Mouse (Mus musculus): ENCODE measurements around the gene Olfr1086. TPM values are rescaled to one million over a fixed set of nuclear protein-coding genes. Genes with fewer than 3 reads are reported as not detected.
"Not testable (repeated sequence)": the region's sequence is repeated elsewhere in the genome, so short reads cannot be mapped to it uniquely, and the experiment has no call there.

The Olfr1086 gene
- not detected for polyA plus RNA-seq (2017; shearing (Covaris generic))

DNA sequence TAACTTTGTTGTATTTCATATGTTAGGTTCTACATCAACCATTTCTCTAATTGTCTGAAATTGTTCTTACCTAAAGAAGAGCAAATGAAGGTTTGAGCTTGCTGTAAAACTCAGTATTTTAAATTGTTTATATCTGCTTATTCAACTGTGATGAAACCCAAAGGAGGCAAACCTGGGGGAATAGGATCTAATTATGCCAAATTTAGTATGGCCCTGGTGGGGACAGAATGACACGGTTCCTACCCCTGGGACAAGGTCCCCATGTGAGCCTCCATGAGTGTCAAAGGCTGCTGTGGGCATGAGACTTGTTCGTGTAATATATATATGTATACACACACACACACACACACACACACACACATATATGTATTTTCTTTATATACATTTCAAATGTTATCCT lies at the start of gene Olfr1086:
Olfr1086 (minus strand) TSS at position 101 of the 400 bp plus-strand sequence.
- no peak for ATAC-seq

DNA sequence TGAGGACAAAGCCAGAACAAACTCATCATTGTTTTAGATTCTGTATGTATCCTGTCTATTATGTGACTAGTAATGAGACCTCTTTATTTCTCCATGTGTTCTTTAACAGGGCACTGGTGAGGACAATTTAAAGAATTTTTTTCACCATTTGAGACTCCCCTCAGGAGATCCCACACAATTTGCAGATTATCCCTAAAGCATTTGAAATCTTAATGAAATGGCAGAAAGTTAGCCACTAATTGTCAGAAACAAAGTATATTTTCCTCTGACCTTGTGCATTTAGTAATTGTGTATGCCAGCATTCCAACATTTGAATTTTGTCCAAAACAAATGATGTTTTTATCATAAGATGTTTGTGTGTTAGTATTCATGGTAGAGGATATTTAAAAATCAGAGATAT lies 18.4 kb upstream of the Olfr1086 start, which contains the start of gene Olfr1087:
Olfr1087 (minus strand) TSS at position 101 of the 400 bp plus-strand sequence.
- ATAC-seq = no peak

DNA sequence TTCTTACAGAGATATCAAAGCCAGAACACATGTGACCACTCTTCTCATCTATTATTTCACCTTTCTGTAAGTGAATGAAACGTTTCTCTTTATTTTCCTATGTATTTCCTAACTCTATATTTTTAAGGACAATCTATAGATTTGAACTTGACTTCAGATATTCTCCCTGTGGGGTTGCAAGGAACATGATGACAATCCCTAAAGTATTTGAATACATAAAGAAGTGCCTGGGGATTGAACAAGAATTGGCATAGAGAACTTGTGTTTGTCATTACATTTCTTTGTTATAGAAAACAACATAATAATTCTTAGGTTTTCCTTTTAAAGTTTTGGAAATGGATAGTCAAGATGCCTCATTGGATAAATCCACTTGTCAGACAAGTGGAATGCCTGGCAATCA lies 18.0 kb downstream of the Olfr1086 start, which contains the start of gene Olfr1085:
Olfr1085 (minus strand) TSS at position 101 of the 400 bp plus-strand sequence.
- no peak for ATAC-seq

- not testable (repeated sequence) for ATAC-seq
Observed at GRCm38 (mm10) chr2:86639625-86640024, 40.3 kb downstream of the Olfr1086 start, which contains the start of gene Olfr1084. Olfr1084 (minus strand) TSS chr2:86639725.

Other genes starting within 250 kb of the Olfr1086 start
- gene Olfr1065, start 229.5 kb downstream of the Olfr1086 start, polyA plus RNA-seq (2017; shearing (Covaris generic)) = not detected
- not detected for gene Olfr1066, start 223.8 kb downstream of the Olfr1086 start, polyA plus RNA-seq (2017; shearing (Covaris generic))
- not detected for gene Olfr228, start 192.7 kb downstream of the Olfr1086 start, polyA plus RNA-seq (2017; shearing (Covaris generic))
- not detected for gene Olfr1076, start 171.6 kb downstream of the Olfr1086 start, polyA plus RNA-seq (2017; shearing (Covaris generic))
- gene Olfr1079, start 137.6 kb downstream of the Olfr1086 start, polyA plus RNA-seq (2017; shearing (Covaris generic)) = not detected
- gene Olfr1080, start 121.9 kb downstream of the Olfr1086 start, polyA plus RNA-seq (2017; shearing (Covaris generic)) = not detected
- gene Olfr1082, start 81.1 kb downstream of the Olfr1086 start, polyA plus RNA-seq (2017; shearing (Covaris generic)) = not detected
- gene Olfr1084, start 40.4 kb downstream of the Olfr1086 start, polyA plus RNA-seq (2017; shearing (Covaris generic)) = not detected
- gene Olfr1085, start 18.1 kb downstream of the Olfr1086 start, polyA plus RNA-seq (2017; shearing (Covaris generic)) = not detected
- not detected for gene Olfr1087, start 18.3 kb upstream of the Olfr1086 start, polyA plus RNA-seq (2017; shearing (Covaris generic))
- gene Olfr1089, start 53.6 kb upstream of the Olfr1086 start, polyA plus RNA-seq (2017; shearing (Covaris generic)) = not detected
- not detected for gene Olfr1090, start 78.9 kb upstream of the Olfr1086 start, polyA plus RNA-seq (2017; shearing (Covaris generic))
- not detected for gene Olfr1093, start 102.4 kb upstream of the Olfr1086 start, polyA plus RNA-seq (2017; shearing (Covaris generic))
- not detected for gene Olfr141, start 129.9 kb upstream of the Olfr1086 start, polyA plus RNA-seq (2017; shearing (Covaris generic))
- not detected for gene Olfr1094, start 144.6 kb upstream of the Olfr1086 start, polyA plus RNA-seq (2017; shearing (Covaris generic))
- not detected for gene Olfr1095, start 171.6 kb upstream of the Olfr1086 start, polyA plus RNA-seq (2017; shearing (Covaris generic))
- not detected for gene Gm13723, start 194.7 kb upstream of the Olfr1086 start, polyA plus RNA-seq (2017; shearing (Covaris generic))
- not detected for gene Olfr1097, start 212.1 kb upstream of the Olfr1086 start, polyA plus RNA-seq (2017; shearing (Covaris generic))
- not detected for gene Olfr1098, start 244.5 kb upstream of the Olfr1086 start, polyA plus RNA-seq (2017; shearing (Covaris generic))